Mouse (Mus musculus) CH12.LX (cell line): ENCODE measurements at regions not wholly inside any gene's neighbourhood (a gene's known extent, or its start where the extent isn't known, plus 50 kb on each side); places are given as distances from the start of the nearest gene placed in this dataset.

Source experiments
- POLR2A ChIP-seq: IDR thresholded peaks from 2 replicates; pipeline ENCODE4 v1.6.1; 2011; ENCODE audit warnings: low read depth, mild to moderate bottlenecking, improper control_type of control experiment, low read length
- USF2 ChIP-seq: conservative IDR thresholded peaks from 2 replicates; pipeline ENCODE4 v1.6.1; 2011; ENCODE audit warnings: low read depth, low read length, improper control_type of control experiment

- TF ChIP-seq POLR2A (no peak), USF2 (no peak)
These were observed 462.0 kb upstream of the Cdh18 start for GRCm38 (mm10) chr15:22086856-22087255.
